Mouse (Mus musculus) neural tube, embryonic 11.5 days (tissue): ENCODE measurements around the gene Fnip2. TPM values are rescaled to one million over a fixed set of nuclear protein-coding genes. Genes with fewer than 3 reads are reported as not detected.
"Not testable (repeated sequence)": the region's sequence is repeated elsewhere in the genome, so short reads cannot be mapped to it uniquely, and the experiment has no call there.

Experiments
- ATAC-seq: fragments of 200-750 bp; cut with Nextera tagmentation; 2 replicates; pipeline ENCODE4 v1.8.0; 2017; ENCODE audit warnings: moderate number of reproducible peaks, mild to moderate bottlenecking, moderate TSS enrichment, moderate library complexity; ENCODE audit not compliant: insufficient read depth, low FRiP score, low TSS enrichment
- DNase-seq: peaks from one replicate; pipeline ENCODE4 v3.0.0-alpha.2; 2015; ENCODE audit warnings: low spot score
- H3K27ac ChIP-seq: fragments of 300-500 bp; sonication (generic); 2 replicates; pipeline ENCODE4 v1.5.1; 2014; ENCODE audit warnings: low read depth, mild to moderate bottlenecking, low read length
- H3K27me3 ChIP-seq: fragments of 300-500 bp; sonication (generic); 2 replicates; pipeline ENCODE4 v1.6.1; 2014; ENCODE audit warnings: mild to moderate bottlenecking, low read length, mixed read lengths; ENCODE audit not compliant: control insufficient read depth, insufficient read depth
- H3K36me3 ChIP-seq: fragments of 300-500 bp; sonication (generic); 2 replicates; pipeline ENCODE4 v1.6.1; 2014; ENCODE audit warnings: mild to moderate bottlenecking, low read length, moderate library complexity, mixed read lengths; ENCODE audit not compliant: control insufficient read depth, insufficient read depth
- H3K4me1 ChIP-seq: fragments of 300-500 bp; sonication (generic); 2 replicates; pipeline ENCODE4 v1.6.1; 2014; ENCODE audit warnings: low read length, mixed read lengths; ENCODE audit not compliant: control insufficient read depth, insufficient read depth
- H3K4me2 ChIP-seq: fragments of 300-500 bp; sonication (generic); 2 replicates; pipeline ENCODE4 v1.6.1; 2014; ENCODE audit warnings: low read depth, mild to moderate bottlenecking, moderate library complexity
- H3K4me3 ChIP-seq: fragments of 300-500 bp; sonication (generic); 2 replicates; pipeline ENCODE4 v1.5.1; 2014; ENCODE audit warnings: low read depth, low read length
- H3K9ac ChIP-seq: fragments of 300-500 bp; sonication (generic); 2 replicates; pipeline ENCODE4 v1.6.1; 2014; ENCODE audit warnings: mild to moderate bottlenecking, low read length
- H3K9me3 ChIP-seq: fragments of 300-500 bp; sonication (generic); 2 replicates; pipeline ENCODE4 v1.6.1; 2016; ENCODE audit warnings: low read length; ENCODE audit not compliant: control insufficient read depth
- WGBS: fragments of 180-500 bp; shearing (Covaris S2); extraction: QIAGEN DNeasy Blood & Tissue Kit; methylation state at CpG from one replicate; pipeline ENCODE4 v1.1.7; 2014; 5-methylcytosine and 5-hydroxymethylcytosine counted together
- polyA plus RNA-seq: library from polyadenylated mRNA; unstranded; fragments of >200 nt; fragmentation: Nextera tagmentation; extraction: Ambion mirVana; gene quantifications from 2 replicates; pipeline ENCODE4 v1.2.1, GENCODE M21; 2014

The Fnip2 gene
- polyA plus RNA-seq, 1 experiment from 2014 or later = 7.2 TPM

- Histone ChIP-seq H3K36me3 (no peaks in the 10 kb centered on the region), H3K4me3 (no peak overlapping the region), H3K9ac (no peak overlapping the region), H3K27me3 (no peaks in the 10 kb centered on the region), H3K4me2 (no peak overlapping the region), H3K27ac (no peak overlapping the region), H3K4me1 (no peaks in the 10 kb centered on the region), H3K9me3 (no peaks in the 10 kb centered on the region)
- ATAC-seq (no peak), DNase-seq (no peak)
- 78% methylated on average over 6 of the region's 6 CpGs for WGBS
These were observed 10.6 kb upstream of the Fnip2 start for GRCm38 (mm10) chr3:79578164-79578563.

- H3K27ac ChIP-seq = no peak overlapping the region
- H3K27me3 ChIP-seq = no peaks in the 10 kb centered on the region
- no peak overlapping the region for H3K4me2 ChIP-seq
- H3K36me3 ChIP-seq = no peaks in the 10 kb centered on the region
- H3K9me3 ChIP-seq = no peaks in the 10 kb centered on the region
- no peak for DNase-seq
- WGBS = 90% methylated on average over 6 of the region's 6 CpGs
- no peaks in the 10 kb centered on the region for H3K4me1 ChIP-seq
- ATAC-seq = no peak
- no peak overlapping the region for H3K4me3 ChIP-seq
- no peak overlapping the region for H3K9ac ChIP-seq
These were observed 10.0 kb upstream of the Fnip2 start for GRCm38 (mm10) chr3:79577606-79578005.

- no peak overlapping the region for H3K4me2 ChIP-seq
- no peaks in the 10 kb centered on the region for H3K4me1 ChIP-seq
- no peak overlapping the region for H3K9ac ChIP-seq
- DNase-seq (no peak), ATAC-seq (0 out of 2 replicates have a peak, but pooled peaks have one; percentile 23)
- no peaks in the 10 kb centered on the region for H3K36me3 ChIP-seq
- no peaks in the 10 kb centered on the region for H3K9me3 ChIP-seq
- WGBS = 48% methylated on average over 5 of the region's 5 CpGs
- no peaks in the 10 kb centered on the region for H3K27me3 ChIP-seq
- no peak overlapping the region for H3K4me3 ChIP-seq
- H3K27ac ChIP-seq = no peak overlapping the region
These were observed 9.3 kb upstream of the Fnip2 start for GRCm38 (mm10) chr3:79576865-79577264.

GRCm38 (mm10) chr3:79576468-79576816 is 8.8 kb upstream of the Fnip2 start:
- no peak overlapping the region for H3K9ac ChIP-seq
- DNase-seq (no peak), ATAC-seq (no peak)
- WGBS = 20% methylated on average over 3 of the region's 3 CpGs
- no peaks in the 10 kb centered on the region for H3K27me3 ChIP-seq
- no peak overlapping the region for H3K27ac ChIP-seq
- no peaks in the 10 kb centered on the region for H3K4me1 ChIP-seq
- no peaks in the 10 kb centered on the region for H3K36me3 ChIP-seq
- no peak overlapping the region for H3K4me2 ChIP-seq
- H3K9me3 ChIP-seq = no peaks in the 10 kb centered on the region
- no peak overlapping the region for H3K4me3 ChIP-seq

- Histone ChIP-seq H3K27me3 (no peaks in the 10 kb centered on the region), H3K4me3 (no peak overlapping the region), H3K36me3 (no peaks in the 10 kb centered on the region), H3K4me2 (no peak overlapping the region), H3K9me3 (no peaks in the 10 kb centered on the region), H3K4me1 (no peaks in the 10 kb centered on the region), H3K9ac (no peak overlapping the region), H3K27ac (no peak overlapping the region)
- DNase-seq (no peak), ATAC-seq (no peak)
- WGBS = 37% methylated on average over 10 of the region's 10 CpGs
These were observed 8.2 kb upstream of the Fnip2 start for GRCm38 (mm10) chr3:79575576-79576467.

- Histone ChIP-seq H3K27me3 (no peaks in the 10 kb centered on the region), H3K4me3 (no peak overlapping the region), H3K4me1 (no peaks in the 10 kb centered on the region), H3K27ac (no peak overlapping the region), H3K9ac (no peak overlapping the region), H3K9me3 (no peaks in the 10 kb centered on the region), H3K4me2 (no peak overlapping the region), H3K36me3 (no peaks in the 10 kb centered on the region)
- WGBS = 89% methylated on average over 3 of the region's 3 CpGs
- ATAC-seq (no peak), DNase-seq (no peak)
These were observed 6.7 kb upstream of the Fnip2 start for GRCm38 (mm10) chr3:79574336-79574735.

GRCm38 (mm10) chr3:79573376-79573775 is 5.8 kb upstream of the Fnip2 start:
- H3K4me3 ChIP-seq, H3K9me3 ChIP-seq, H3K27me3 ChIP-seq, H3K4me2 ChIP-seq, DNase-seq, H3K27ac ChIP-seq, H3K36me3 ChIP-seq, H3K4me1 ChIP-seq, H3K9ac ChIP-seq, ATAC-seq: not testable (repeated sequence)
- WGBS = 93% methylated on average over 5 of the region's 5 CpGs

GRCm38 (mm10) chr3:79572399-79572798 is 4.8 kb upstream of the Fnip2 start:
- Histone ChIP-seq H3K27ac (no peak overlapping the region), H3K9ac (no peak overlapping the region), H3K4me1 (no peaks in the 10 kb centered on the region), H3K4me3 (no peak overlapping the region), H3K9me3 (no peaks in the 10 kb centered on the region), H3K4me2 (no peak overlapping the region), H3K27me3 (no peaks in the 10 kb centered on the region), H3K36me3 (no peaks in the 10 kb centered on the region)
- 69% methylated on average over 3 of the region's 3 CpGs for WGBS
- DNase-seq = no peak
- no peak for ATAC-seq

- no peaks in the 10 kb centered on the region for H3K36me3 ChIP-seq
- H3K27me3 ChIP-seq = no peaks in the 10 kb centered on the region
- no peak overlapping the region for H3K9ac ChIP-seq
- ATAC-seq = no peak
- 88% methylated on average over 3 of the region's 3 CpGs for WGBS
- H3K27ac ChIP-seq = no peak overlapping the region
- peaks cover 4% of the 10 kb centered on the region; the same call in 1 of the 2 replicates for H3K4me1 ChIP-seq
- H3K9me3 ChIP-seq = no peaks in the 10 kb centered on the region
- no peak overlapping the region for H3K4me3 ChIP-seq
- H3K4me2 ChIP-seq = no peak overlapping the region
- DNase-seq = no peak
These were observed 1.7 kb upstream of the Fnip2 start for GRCm38 (mm10) chr3:79569351-79569681.
